Mouse (Mus musculus) layer of hippocampus, adult 9-11 months (tissue): ENCODE data around the gene Mrps18c.
A peak's percentile ranks its signal among the peaks of the same experiment; 100 is the strongest.

Source experiments
- DNase-seq: peaks from one replicate; pipeline ENCODE4 v3.0.0; 2022

Mrps18c gene

DNA sequence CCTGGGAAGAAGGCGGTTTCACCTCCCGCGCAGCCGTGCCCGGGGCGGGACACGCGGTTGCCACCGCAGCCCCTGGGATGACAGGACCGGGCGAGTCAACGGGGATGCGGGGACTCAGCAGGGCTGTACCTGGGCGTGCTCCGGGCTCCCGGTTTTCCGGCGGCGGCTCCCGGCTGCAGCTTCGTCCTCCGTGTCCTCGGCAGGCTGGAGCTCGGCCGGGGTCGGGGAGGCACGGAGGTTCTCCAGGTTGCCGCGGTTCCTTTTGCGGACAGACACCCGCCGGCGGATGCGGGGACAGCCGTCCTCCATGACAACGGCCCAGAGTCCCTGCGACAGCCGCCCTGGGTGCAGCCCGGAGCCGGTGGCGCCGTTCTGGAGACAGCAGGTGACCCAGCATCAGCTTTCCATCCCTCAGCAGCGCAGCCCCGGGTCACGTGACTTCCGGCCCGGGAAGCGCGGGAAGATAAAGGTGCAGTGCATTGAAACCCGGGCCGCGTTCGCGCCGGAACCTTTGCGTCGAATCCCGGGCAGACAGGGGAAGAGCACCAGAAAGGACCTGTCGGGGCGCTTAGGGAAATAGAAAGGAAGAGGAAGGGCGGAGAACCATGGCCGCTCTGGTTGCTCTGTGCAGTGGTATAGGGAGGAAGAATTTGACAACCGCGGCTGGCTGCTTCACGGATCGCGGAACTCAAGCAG, at the start of gene Mrps18c, which contains the start of gene Helq:
Mrps18c (plus strand) TSS at position 463 of the 696 bp plus-strand sequence.
Helq (minus strand) TSS at position 434 of the 696 bp plus-strand sequence.
- peak; percentile 93 for DNase-seq

DNA sequence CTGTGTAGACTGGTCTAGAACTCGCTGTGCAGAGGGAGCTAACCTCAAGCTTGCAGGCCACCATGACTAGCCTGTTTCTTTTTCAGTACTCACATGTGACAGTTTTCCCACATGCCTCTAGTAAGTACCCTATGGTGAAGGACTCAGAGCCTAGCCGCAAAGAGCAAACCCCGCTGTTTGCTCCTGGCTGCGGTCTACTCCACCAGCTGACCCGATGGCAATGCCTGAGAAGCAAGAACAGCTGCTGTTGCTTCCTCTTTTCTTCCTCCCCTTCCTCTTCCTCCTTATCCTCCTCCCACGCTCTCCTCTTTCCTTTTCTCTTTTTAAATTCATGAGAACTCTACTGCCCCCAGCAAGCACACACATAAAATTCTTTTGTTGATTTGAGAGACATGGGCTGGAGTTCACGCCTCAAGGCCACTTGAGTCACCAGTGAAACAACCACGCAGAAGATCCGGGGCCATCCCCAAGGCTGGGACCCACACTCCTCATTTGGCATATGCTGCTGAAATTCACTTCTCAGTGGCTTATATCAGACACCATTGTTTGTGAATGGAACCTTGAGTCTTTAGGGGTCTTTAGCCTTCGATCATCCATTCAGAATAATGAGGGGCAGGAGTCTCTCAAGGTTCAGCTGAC, 47.7 kb upstream of the Mrps18c start:
- peak; percentile 42 for DNase-seq

- DNase-seq: no peak
Observed at GRCm38 (mm10) chr5:100751655-100752054, 46.8 kb upstream of the Mrps18c start.

GRCm38 (mm10) chr5:100753407-100753806, 45.0 kb upstream of the Mrps18c start:
- no peak for DNase-seq

DNA sequence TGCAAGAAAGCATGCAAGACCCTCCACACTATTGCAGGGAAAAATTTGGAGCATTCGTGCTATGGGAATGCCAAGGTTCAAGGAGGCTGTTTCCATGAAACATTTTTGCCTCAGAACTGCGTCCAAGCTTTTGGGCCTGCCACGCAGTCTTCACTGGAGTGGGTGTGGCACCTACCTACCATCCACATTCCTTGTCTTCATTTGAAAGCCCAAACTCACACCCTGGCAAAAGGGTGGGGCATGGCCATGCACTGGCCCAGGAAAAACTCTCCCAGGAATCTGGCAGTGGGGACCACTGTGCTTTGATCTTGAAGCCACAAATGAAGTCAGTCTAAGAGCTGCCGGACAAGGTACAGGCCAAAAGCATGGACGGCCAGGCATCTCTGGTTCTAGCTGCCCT, 40.3 kb upstream of the Mrps18c start:
- DNase-seq: no peak

DNA sequence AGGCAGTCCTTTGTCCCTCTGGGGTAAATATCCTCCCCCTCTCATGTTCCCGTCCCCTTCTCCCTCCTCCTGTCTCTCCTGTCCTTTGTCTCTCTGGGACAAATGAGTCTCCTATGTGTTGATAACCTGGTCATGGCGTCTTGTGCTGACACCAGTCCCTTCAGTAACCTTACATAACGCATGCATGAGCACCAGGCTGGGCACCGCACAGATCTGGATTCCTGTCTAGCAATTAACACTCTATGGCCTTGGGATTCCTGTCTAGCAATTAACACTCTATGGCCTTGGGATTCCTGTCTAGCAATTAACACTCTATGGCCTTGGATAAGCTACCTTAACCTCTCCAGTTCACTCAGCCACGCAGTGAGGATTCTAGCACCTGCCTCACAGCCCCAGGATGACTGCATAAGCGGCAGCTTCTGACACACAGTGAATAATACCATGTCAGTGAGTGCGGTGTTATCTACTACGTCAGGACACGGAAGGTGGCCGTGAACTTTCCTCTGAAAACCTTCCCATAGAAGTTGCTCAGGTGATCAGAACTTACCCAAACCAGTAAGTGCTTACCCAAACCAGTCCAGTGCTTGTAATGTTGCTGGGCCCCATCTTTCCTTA, 38.3 kb upstream of the Mrps18c start:
- DNase-seq: no peak

DNA sequence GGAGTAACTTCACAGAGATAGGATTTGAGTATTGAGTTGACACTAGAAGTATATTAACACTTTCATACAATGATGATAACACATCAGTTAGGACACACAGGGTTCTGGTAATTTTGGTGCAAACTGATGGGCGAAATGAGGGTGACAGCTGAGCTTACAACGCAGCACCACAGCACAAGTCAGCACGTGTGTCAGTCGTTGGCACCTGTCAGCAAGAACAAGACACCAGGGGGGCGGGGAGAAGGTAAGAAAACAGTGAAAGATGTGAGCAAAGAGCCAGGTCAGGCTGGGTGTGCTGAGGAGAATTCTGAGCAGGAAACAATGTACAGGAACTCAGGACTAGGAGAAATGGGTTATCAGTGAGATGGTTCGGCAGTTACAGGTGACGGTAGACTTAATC, 36.7 kb upstream of the Mrps18c start:
- no peak for DNase-seq

DNA sequence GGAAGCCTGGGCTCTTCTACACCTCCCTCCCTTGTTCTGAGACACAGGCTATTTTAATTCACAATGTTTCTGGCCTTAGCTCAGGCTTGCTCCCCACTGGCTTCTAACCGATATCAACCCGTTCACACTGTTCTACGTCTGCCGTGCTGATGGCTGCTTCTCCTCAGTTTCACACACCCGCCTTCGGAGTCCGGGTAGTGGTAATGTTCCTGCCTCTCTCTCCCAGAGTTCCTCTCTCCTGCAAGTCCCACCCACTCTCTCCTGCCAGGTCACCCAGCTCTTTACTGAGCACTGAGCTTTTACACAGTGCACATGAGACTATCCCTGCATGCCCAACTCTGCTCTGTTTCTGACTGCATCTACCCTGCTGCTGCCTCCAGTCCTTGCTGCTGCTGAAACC, 32.4 kb upstream of the Mrps18c start:
- no peak for DNase-seq

DNA sequence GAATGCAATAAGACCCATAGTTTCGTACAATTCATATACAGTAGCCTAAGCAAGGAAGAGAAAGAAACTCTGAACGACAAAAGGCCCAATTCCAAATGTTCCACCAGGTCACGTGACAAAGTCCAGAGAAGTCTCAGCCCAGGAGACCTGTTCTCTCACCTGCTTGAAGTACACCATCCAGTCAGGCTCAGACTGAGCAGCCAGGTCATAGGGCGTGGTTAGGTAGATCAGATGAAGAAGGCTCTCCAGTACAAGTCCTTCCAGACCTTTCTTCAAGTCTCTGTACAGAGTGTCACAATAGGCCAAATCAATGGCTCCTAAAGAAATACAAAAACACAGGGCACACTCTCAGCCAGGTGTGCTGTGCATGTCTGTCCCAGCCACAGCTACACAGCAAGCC, 26.9 kb upstream of the Mrps18c start:
- no peak for DNase-seq

- no peak for DNase-seq
Observed at GRCm38 (mm10) chr5:100775778-100776404, 22.5 kb upstream of the Mrps18c start.

- no peak for DNase-seq
Observed at GRCm38 (mm10) chr5:100776900-100777299, 21.5 kb upstream of the Mrps18c start.

- no peak for DNase-seq
Observed at GRCm38 (mm10) chr5:100779002-100779401, 19.4 kb upstream of the Mrps18c start.

DNA sequence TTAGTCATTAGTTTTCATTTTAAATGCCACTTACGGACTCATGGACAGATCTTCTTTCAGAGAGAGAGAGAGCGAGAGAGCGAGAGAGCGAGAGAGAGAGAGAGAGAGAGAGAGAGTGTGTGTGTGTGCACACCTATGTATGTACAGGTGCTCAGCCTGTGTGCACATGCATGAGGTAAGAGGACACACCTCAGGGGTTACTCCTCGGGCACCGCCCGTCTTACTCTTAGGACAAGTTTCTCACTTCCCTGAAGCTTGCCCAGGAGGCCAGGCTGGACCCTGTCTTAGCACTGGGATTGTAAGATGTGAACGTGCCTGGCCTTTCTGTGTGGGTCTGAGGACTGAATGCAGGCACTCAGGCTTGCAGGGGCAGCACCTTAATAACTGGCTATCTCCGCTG, 10.9 kb upstream of the Mrps18c start:
- DNase-seq: no peak

DNA sequence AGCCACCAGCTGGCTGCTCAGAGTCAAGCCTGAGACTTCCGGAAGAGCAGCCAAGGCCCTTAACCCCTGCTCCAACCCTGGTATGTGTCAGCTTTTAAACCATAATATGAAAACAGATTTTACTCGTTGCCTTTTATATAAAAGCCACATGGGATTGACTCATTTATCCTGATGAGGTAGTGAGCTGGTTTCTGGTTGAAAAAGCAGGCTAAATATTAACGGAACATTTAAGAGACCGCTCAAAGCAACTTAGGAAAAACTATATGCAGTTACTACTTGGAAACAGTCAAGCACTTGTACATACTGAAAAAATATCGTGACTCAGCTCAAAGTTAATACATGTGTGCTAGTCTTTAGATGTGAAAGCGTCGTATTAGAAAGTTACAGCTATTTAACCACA, 6.2 kb upstream of the Mrps18c start:
- no peak for DNase-seq

DNA sequence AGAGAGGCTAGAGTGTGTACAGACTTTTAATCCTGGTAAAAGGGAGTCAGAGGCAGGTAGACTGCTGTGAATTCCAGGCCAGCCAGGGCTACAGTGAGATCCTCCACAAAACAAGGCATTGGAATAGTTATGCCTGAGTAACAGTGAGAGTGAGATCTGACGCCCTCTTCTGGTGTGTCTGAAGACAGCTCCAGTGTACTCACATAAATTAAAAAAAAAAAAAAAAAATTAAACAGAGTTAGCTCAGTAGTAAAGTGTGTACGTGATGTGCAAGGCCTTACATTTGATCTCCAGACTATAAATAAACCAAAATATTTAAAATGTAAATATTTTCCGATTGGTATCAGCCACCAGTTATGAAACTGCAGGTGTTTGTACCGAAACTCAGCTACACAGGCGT, 4.3 kb upstream of the Mrps18c start:
- no peak for DNase-seq

DNA sequence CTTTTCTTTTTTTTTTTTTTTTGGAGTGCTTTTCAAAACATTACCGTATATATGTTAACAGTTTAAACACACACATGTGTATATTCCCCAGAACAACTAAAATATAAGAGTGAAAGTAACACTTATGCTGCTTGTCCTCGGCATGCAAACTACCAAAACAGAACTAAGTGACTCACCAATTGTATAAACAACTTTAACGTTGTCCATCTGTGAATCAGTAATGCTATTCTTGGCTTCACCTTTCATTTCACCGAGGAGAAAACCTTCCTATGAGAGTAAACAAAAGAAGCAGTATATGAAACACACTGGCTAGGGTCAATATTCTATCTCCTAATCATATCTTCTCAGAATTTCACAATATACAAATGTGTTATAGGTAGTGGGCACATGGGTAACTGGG, 19.9 kb downstream of the Mrps18c start:
- DNase-seq: no peak

DNA sequence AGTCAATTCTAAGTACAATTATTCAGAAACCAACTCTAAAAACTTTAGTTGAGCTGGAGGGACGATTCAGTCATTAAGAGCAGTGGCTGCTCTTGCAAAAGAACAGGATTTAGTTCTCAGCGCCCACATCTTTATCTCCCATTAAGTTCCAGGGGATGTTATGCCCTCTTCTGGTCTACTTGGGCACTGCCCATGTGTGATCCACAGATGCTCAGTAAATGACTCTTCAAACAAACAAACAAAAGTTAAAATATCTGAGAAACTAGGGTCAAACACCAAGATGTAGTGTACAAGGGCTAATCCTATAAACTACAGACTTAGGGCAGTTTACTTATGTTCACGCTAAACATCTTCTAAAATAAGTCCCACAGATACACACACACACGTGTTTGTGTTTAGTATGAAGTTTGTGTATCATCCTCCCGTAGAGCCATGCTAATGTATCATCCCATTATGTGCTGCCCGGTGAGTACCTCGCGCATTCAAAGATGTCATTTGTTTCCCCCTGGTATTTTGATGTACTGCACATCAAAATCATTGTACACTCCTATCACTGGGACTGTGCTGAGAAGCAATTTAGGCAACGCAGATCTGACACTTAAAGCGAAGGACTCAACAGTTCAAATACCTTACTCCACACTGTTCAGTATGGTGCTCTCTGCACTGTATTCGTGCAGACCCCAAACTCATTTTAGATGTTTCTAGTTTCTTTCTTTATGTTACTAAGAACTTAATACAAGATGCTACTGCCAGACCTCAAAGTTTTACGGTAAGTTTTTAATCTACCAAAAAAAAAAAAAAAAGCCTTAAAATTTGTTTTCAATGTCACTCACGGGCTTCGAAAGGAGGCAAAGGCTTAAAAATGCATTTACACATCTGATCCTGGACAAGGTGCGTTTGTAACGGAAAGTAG, 21.4 kb downstream of the Mrps18c start:
- no peak for DNase-seq

DNA sequence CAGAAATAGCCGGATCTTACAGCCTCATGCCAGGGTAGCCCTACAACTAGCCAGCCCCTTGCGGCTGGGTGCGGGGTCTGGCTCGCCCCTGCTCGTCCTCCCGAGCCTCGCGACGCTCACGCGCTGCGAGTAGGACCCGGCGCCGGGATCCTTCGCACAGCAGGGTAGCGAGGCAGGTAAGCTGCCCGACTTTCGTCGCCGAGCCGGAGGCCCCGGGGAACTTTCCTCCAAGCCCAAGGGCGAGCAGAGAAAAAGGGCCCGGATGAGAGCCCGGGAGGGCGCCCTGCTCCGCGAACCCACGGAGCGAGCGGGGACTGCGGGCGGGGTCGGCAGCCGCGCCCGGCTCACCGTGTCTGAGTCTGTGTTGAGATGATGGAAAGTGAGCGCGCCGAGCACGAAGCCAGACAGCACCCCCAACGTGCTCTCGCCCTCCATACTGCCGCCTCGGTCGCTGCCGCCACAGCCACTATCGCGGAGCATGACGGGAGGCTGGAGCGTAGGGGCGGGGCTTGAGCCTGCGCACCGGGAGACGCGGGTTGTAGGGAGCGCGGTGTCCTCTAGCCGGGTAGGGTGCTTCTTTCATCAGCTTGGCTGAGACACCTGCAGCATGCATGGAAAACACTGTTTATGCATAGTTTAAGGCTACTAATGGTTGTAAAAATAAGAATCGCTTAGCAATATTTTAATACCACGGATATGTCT, 22.2 kb downstream of the Mrps18c start, which contains the start of gene Abraxas1:
Abraxas1 (minus strand) TSS at position 483 of the 702 bp plus-strand sequence.
- DNase-seq: peak; percentile 83

- DNase-seq: no peak
Observed at GRCm38 (mm10) chr5:100821375-100821774, 22.9 kb downstream of the Mrps18c start.

DNA sequence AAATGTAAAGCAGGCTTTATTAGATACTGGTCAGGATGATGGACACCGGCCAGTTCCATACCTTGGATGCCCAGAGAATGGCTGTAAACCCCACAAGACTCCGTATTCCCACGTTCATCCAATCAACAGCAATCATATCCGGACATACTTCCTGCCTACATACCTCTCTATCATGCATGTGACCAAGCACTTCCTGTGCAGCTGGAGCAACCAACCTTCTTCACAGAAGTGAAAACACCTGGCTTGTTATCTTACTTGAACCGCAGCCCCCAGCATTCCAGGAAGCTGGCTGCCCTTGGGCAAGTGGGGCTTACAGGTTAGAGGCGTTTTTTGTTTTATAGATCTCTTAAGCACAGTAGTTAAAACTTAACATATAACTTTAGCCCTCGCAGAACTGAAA, 24.4 kb downstream of the Mrps18c start:
- no peak for DNase-seq

DNA sequence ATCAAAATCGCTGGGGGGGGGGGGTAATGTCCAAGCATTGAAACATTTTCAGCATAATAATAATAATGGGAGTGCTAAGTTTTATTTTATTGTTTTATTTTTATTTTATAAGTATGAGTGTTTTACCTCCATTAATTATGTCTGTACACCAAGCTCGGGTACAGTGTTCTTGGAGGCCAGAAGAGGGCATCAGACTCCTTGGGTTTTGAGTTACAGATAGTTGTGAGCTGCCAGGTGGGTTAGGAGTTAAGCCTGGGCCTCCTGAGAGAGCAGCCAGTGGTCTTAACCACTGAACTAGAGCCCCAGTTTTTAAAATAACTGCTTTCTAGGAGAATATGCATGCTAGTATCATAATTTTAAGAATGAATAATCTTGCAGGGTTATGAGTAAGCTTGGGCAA, 27.5 kb downstream of the Mrps18c start:
- no peak for DNase-seq

- DNase-seq: no peak
Observed at GRCm38 (mm10) chr5:100826531-100826930, 28.1 kb downstream of the Mrps18c start.
